Mouse (Mus musculus): ENCODE results near the gene Zfp414.

Gene Zfp414

DNA sequence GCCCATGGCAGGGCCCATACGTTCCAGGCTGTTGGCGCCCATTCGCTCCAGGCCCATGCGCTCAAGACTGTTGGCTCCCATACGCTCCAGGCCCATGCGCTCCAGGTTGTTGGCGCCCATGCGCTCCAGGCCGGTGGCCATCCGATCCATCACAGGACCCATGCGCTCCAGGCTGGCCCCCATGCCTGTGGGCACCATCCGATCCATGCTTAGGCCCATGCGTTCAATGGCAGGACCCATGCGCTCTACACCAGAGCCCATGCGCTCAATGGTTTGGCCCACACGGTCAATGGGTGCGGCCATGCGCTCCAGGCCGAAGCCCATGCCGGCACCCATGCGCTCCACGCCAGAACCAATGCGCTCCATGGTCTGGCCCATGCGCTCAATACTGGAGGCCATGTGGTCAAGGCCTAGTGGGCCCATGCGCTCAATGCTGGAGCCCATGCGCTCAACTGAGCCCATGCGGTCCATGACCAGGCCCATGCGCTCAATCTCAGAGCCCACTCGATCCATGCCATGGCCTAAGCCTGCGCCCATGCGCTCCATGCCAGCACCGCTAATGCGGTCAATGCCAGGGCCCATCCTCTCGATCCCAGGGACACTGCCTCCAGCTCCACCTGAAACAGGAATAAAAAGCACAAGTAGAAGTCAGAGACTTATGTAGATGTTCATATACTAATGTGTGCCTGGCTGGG lies 21.0 kb downstream of the Zfp414 start:
- no peak for DNase-seq (ENCODE audit: low spot score in 2 of 2)

DNA sequence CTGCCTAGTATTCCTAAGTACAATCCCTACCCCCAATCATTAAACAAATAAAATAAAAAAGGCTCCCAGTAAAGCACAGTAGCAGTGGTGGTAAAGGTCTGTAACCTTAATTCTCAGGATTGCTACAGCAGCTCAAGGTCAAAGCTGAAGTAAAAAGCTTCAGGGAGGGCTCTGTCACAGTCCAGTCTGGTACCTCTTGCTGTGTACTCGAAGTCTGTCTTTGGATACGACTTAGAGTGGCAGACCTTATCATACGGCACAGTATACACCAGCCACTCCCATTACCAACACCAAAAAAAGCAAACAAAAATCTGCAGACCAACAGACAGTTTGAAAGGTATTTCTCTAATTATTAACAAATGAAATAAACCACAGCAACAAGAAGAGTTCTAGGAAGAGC lies 37.9 kb downstream of the Zfp414 start:
- no peak for DNase-seq (ENCODE audit: low spot score in 2 of 2)

DNA sequence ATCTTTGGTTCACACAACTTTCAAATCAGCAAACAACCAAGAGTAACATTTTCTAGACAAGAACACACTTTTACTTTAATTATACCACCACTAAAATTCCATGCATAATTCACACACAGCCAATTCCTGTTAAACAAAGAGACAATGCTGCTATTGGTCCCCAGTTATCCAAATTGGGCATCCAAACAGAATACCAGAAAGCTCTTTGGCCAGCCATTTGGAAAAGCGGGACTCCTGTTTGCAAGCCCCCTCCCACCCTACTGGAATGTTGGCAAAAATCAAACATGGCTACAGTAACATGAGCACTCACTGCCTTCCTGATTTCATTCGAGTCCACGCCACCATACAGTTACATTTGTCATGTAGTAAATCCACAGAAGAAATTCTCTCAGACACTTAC lies 40.8 kb downstream of the Zfp414 start:
- DNase-seq (ENCODE audit: low spot score in 2 of 2): no peak

DNA sequence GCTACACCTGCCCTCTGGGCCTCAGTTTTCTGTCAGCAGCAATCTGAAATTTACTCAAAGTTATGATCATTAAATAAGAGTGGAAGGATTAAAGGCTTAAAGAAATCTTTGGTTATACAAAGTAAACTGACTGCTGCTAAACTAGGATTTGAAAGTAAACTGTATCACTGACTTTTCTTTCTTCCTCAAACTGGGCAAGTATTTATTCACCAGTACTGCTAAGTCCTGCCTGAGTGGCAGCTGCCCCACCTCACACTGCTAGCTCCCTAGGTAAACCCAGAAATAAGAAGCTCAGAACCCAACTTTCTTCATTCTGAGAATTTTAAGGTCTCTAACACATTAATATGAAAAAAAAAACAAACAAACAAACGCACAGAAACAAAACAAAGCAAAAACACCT lies 44.9 kb downstream of the Zfp414 start:
- no peak for DNase-seq (ENCODE audit: low spot score in 2 of 2)

DNA sequence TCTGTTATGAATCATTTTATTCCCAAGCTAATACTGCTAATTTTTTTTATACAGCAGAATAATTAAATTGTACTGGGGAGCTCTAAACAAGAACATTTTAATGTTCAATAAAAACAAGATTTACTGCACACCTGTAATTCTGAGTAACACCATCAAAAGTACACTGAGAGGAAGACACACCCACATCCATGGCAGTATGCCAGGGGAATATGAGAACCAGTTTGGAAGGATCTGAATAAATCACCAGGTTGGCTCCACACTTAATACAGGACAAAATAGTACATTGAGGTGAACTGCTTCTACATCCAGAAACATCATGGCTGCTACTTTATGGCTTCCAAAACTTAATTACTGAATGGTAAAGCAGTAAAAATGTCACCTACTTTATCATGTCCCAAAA lies 46.6 kb downstream of the Zfp414 start:
- no peak for DNase-seq (ENCODE audit: low spot score in 2 of 2)

DNA sequence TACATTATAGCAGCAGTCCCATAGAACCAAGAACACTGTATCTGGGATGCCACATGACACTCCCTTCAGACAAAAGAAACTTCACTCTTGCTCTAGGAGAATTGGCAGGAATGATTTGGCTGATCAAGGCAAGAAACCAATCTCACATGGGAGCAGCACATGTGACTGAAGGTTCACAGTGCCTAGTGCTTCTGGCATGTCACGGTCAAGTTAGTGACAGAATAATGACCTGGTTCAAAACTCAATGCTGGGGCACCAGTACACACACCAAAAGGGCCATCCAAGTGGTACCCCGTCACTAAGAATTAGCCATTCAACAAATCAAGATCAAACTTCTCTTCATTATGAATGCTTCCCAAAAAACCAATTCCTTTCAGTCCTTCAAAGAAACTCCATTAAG lies 47.2 kb downstream of the Zfp414 start:
- DNase-seq (ENCODE audit: low spot score in 2 of 2): no peak

DNA sequence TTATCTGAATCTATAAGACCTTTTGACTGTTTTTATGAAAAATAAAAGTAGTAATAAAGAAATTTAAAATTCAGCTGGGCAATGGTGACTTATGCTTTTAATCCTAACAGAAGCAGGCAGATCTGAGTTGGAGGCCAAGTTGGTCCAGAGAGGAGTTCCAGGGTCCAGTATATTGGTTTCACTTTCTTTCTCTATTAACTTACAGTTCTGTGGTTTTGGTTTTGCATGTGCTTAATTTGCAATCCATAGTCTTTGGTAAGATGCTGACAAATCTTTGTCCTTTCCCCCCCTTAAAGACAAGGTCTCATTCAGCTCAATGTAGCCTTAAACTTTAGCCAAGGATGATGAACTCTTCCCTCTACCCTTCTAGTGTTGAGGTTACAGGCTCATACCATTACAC lies 49.9 kb downstream of the Zfp414 start:
- no peak for DNase-seq (ENCODE audit: low spot score in 2 of 2)

Measured in spleen, postnatal 36 days (tissue).